Mouse (Mus musculus) CD4-positive, CD25-positive, alpha-beta regulatory T cell (primary cell): ENCODE measurements around the gene Tff2. TPM values are rescaled to one million over a fixed set of nuclear protein-coding genes. Genes with fewer than 3 reads are reported as not detected.

Source experiments
- polyA plus RNA-seq: library from polyadenylated mRNA; unstranded; fragments of 100-300 nt; shearing (Covaris generic); gene quantifications from one replicate; pipeline ENCODE4 v1.2.1, GENCODE M21; 2017

The Tff2 gene
- polyA plus RNA-seq = not detected

DNA sequence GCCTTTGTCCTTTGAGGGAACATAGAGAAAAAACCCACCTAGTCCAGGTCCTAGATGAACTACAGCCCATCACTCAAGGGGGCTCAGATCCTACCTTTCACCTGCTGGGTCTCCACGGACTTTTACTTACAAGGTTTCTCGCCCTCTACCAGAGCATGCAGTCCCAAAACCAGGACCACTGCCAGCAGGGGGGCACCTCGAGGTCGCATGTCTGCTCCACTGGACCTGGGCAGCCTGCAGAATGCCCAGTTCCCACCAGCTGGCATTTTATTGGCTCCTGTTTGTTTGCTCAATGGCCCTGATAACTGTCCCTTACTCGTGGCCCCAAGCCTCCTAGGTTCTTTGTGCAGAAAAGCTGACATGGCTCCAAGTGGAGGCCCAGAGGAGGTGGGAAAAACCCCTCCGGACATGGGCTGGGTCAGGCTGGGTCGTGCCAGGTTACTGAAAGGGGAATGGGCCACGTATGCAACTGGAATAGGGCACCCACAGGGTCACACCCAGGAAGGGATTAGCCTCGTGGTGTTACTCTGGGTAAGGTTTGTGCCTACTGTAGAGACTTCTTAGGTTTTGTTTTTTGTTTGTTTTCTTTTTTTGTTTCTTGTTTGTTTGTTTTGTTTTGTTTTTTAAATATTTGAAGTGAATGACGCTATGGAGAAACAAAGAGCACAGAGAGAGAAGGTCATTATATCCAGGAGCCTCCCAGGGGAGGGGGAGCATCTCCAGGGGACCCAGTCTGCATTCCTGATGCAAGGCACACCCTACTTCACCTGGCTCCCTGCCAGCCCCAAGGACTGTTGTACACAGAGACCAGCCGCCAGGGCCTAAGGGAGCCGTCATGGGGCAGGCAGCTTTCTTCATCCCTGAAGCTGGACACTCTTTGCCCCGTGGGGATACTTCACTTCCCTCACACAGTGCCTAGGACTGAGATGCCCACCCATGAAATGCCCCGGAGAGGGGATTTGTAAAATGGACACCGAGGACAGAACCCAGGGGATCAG lies at the start of gene Tff2:
Tff2 (minus strand) TSS at position 243 of the 998 bp plus-strand sequence.

DNA sequence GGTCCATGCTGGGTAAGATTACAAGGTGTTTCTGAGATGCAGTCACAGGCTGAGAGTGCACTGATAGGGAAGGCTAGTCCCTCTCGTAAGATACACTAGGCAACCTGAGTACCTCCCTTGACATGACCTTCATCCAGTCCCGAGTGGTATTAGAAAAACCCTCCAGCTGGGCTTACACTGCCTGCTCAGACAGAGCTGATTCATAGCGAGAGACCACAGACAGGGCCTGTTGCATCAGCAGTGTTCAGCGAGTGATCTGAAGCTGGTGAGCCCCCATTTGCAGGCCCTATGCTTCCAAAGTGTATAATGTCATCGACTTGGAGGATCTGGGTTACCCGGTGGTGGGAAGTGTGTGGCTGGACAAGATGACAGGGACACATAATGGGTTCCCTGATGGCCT lies 21.0 kb upstream of the Tff2 start, which contains the start of gene Tff1:
Tff1 (minus strand) TSS at position 151 of the 400 bp plus-strand sequence.

DNA sequence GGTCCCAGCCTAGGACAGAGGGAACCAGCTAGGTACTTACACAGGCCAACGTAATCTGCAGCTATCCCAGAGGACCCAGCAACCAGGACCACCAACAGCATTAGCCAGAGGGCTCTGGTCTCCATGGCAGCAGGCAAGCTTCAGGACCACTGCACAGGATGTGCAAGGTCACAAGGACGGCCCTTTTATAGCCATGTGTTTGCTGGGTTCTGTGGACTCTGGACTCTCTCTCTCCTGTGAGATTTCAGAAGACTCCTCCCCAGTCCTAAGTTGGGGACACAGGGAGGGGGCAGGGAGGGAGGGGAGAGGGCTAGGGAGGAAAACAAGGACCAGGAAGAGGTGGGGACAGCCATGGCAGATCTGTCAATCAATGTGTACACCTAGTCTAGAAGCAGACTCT lies 14.6 kb downstream of the Tff2 start, which contains the start of gene Tff3:
Tff3 (minus strand) TSS at position 195 of the 400 bp plus-strand sequence.

Other genes starting within 250 kb of the Tff2 start
- 0.11 TPM for gene Glp1r, start 242.5 kb downstream of the Tff2 start, polyA plus RNA-seq
- not detected for gene Umodl1, start 189.6 kb downstream of the Tff2 start, polyA plus RNA-seq
- gene Abcg1, start 86.6 kb downstream of the Tff2 start, polyA plus RNA-seq = 39.7 TPM
- not detected for gene Tff3, start 14.6 kb downstream of the Tff2 start, polyA plus RNA-seq
- not detected for gene Tff1, start 21.0 kb upstream of the Tff2 start, polyA plus RNA-seq
- gene Tmprss3, start 54.7 kb upstream of the Tff2 start, polyA plus RNA-seq = 1.2 TPM
- 239 TPM for gene Ubash3a, start 63.6 kb upstream of the Tff2 start, polyA plus RNA-seq
- gene Rsph1, start 133.1 kb upstream of the Tff2 start, polyA plus RNA-seq = 1.3 TPM
- 48.8 TPM for gene Slc37a1, start 142.5 kb upstream of the Tff2 start, polyA plus RNA-seq
- not detected for gene Pde9a, start 241.9 kb upstream of the Tff2 start, polyA plus RNA-seq